Mouse (Mus musculus): ENCODE data around the gene Fnd3c2.

DNA sequence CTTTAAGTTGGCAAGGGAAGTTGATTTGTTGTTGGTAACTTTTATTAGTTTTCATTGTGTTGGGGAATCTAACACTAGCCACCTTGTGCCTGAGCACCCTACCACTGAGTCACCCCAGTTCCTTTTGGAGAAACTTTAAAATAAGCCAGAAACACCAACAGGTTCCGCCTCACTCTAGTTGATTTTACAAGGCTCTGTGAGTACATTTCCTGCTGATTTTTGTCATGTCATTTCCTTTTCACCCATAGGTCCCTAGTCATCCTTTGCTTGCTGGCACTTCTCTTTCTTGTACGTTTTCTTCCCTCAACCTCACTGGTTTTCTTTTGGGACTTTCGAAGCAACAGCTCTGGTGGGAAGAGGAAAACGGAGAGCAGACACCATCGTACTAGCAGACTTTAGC lies 65.8 kb downstream of the Fnd3c2 start:
- TF ChIP-seq CTCF (IDR thresholded peaks at IDR 0.05; ENCODE audit: low read depth, low read length) (no peak), EP300 (IDR thresholded peaks at IDR 0.05; ENCODE audit: insufficient read depth, low read depth, low read length) (no peak)

All from ES-Bruce4 (cell line).